Mouse (Mus musculus): Measurements from ENCODE around the gene Syn3. TPM values are rescaled to one million over a fixed set of nuclear protein-coding genes. Genes with fewer than 3 reads are reported as not detected.

Gene Syn3
- total RNA-seq, 1 experiment from 2014 or later: 3.4 TPM

GRCm38 (mm10) chr10:86338121-86338715, 160.5 kb downstream of the Syn3 start:
- DNase-seq: no peak

DNA sequence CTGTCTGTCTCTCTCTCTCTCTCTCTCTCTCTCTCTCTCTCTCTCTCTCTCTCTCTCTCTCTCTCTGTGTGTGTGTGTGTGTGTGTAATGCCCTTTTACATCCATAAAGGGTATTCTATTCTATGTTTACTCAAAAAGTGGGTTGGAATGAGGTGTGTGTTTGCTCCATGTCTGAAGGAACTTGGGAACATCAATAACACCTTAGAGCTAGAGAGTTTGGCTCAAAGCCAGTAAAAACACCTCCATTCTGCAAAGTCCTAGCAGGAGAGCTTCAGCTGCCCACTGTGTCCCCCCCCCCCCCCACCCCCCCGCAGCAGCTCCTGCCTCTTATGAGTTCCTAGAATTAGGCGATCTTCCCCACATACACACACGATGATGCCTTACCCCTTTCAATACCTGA, 161.5 kb downstream of the Syn3 start:
- no peak for DNase-seq

DNA sequence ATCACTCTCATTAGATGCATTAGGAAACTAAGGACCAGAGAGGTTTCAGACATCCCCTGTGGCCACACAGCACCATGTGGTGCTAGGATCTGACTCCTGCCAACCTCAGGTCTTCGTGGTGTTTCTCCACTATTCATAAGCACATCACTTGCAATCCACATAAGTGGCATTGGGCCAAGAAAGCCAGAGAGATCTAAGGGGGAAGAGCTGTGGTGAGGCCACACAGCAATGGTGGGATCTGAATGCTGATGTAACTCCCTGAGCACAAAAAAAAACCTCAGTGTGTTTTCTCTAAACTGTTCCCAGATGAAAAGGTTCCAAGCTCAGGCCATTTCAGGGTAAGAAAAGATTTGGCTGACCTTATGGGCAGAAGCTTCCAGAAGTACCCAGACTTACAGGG, 162.2 kb downstream of the Syn3 start:
- no peak for DNase-seq

- no peak for DNase-seq
These were observed 164.1 kb downstream of the Syn3 start for GRCm38 (mm10) chr10:86334581-86334980.

- no peak for DNase-seq
These were observed 165.8 kb downstream of the Syn3 start for GRCm38 (mm10) chr10:86332942-86333341.

DNA sequence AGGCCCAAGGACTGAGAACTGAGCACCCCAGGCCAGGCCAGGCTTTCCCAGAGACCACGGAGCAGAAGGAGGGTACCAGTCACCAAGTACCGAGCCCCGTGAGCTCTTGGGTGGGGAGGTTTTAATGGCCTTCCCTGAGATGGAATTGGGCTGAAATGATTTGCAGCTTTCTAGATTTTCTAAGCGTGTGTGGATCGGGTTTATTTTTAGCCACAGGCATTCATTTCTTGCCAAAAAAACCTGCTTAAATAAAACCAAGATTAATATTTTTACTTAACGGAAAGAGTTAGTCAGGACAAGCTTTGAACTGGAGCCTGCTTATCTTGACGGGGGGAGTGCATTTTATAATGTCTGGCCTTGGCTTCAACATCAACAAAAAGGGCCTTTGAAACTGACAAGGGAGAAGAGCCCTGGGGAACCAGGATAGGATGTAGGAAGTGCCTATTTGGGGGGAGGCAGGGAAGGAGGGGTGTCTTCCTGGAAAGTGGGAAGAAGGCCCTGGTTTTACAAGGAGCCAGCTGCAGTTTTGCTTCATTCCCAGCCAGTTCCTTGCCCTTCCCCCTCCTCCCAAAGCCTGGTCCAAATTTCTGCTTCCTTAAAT, 166.9 kb downstream of the Syn3 start:
- DNase-seq: no peak

DNA sequence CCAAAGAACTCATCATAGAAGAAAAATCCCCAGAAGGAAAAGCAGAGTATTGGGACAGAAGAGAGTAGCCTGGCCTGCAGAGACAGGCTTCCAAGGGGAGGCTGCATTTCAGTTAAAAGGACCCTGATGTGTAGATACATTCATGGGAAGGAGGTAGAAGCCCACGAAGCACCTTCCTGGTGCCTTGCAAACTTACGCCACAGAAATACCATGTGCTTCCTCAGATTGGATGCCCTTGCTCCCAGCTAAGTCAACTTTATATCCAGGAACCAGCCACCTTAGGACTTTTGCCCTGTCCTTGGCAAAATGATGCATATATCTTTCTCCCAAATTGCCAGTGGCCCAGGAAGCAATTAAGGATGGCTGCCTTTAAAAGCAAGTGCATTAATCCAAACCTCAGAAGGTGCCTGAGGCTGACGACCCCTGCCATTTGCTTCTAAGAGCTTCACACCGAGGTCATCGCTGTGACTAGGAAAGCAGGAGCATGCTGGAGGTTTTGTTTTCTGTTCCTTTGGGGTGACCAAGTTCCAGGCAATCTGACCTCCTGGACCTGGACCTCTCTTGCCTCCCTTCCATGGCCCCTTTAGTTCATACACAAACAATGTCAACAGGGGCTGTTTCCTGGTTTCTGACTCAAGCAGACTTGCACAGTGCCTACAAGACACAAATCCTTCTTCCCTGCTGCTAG, 167.6 kb downstream of the Syn3 start:
- no peak for DNase-seq

- DNase-seq: no peak
These were observed 169.3 kb downstream of the Syn3 start for GRCm38 (mm10) chr10:86329241-86329882.

GRCm38 (mm10) chr10:86328691-86329090, 170.0 kb downstream of the Syn3 start:
- no peak for DNase-seq

GRCm38 (mm10) chr10:86328143-86328542, 170.6 kb downstream of the Syn3 start:
- DNase-seq: no peak

GRCm38 (mm10) chr10:86325272-86325671, 173.4 kb downstream of the Syn3 start:
- DNase-seq: no peak

GRCm38 (mm10) chr10:86323275-86323994, 175.3 kb downstream of the Syn3 start:
- DNase-seq: no peak

DNA sequence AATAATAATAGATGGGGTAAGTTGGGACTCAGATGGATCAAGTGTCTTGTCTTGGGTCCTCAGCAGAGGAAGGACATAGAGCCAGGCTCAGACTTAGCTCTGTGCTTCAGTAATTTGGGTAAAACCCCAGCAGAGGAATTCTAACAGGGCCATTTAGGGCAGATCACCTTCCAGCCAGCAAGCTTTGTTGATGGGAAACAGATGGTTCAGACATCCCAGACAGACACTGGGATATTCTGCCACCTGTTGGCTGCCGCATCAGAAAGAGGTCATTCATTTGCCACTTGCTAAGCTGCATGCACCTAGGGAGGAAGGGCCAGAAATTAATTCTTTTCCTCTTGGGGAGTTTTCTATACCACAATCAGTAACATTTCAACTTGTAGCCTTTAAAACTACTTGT, 176.7 kb downstream of the Syn3 start:
- no peak for DNase-seq

DNA sequence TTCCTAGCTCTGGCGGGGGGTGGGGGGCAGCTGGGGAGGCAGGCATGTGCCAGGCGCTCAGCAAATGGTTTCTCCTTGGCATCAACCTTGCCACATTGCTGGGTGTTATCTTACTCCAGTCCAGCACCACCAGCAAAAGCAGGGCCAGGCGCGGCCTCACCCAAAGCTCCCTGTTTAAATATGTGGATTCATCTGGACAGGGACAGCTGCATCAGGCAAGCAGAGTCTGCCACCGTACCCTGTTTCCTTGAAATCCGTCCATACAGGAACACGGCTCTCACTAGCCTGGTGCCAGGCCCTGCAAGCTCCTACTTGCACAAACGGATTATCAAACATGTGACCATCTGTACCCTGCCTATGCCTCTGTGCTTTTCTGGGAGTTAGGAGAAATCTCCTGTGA, 177.5 kb downstream of the Syn3 start:
- DNase-seq: no peak

DNA sequence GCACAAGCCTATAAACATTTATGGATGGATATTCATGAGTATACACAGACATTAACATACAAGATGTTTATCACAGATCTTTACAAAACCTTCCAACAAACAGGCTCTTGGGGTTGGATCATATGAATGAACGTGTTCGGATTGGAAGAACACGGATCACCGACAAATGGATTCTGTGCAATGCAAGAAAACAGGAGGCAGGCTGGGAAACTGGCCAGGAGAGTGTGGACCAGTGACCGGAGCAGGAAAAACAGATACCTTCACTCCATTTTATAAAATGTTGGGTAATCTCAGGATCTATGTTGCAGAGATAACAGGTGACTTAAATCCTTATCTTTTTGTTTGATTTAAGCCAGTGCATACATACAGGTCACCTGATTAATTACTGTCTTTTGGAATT, 178.5 kb downstream of the Syn3 start:
- no peak for DNase-seq

- no peak for DNase-seq
These were observed 179.2 kb downstream of the Syn3 start for GRCm38 (mm10) chr10:86319526-86319925.

DNA sequence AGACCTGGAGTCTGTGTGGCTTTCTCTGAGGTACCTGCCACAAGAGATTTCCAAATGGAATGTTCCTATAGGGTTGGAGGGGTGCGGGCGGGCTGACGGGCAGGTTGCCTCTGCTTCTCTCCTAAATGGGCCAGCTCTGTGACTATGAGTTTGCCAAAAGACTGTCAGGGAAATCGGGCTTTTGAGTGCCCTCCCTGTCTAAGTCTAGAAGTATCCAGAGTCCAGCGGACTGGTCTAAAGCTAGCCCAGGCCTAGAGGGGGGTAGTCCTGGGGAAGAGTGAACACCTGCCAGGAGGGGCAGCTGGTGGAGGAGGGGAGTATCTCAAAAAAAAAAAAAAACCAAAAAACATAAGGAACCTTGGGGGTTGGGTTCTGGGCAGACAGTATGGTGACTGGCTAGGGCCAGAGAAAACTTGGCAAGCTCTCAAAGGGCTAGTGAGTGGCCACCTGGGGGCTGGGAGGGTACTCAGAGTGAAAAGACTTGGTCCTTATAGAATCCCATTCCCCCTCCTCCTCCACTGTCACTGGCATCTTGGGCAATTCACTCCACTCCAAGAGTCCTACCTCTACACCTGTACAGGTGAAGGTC, 180.1 kb downstream of the Syn3 start:
- no peak for DNase-seq

DNA sequence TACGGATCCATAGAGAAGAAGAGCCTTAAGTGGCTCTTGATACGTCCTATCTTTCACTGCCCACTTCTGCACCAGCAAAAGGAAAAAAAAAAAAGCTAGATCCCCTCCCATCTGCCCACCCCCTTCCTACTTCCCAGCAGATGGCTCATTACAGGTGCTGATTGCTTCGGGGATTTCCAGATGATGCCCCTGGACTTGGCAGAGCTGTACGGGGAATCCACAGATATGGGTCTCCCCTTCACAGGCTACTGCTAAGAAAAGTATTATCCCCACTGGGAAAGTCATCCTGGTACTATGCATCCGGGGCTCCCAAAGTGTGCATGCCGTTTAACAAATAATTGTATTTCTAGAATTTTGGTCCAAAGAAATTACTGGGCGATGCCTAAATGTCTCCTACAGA, 181.1 kb downstream of the Syn3 start:
- no peak for DNase-seq

- DNase-seq: no peak
These were observed 183.2 kb downstream of the Syn3 start for GRCm38 (mm10) chr10:86315513-86315912.

- DNase-seq: no peak
These were observed 185.2 kb downstream of the Syn3 start for GRCm38 (mm10) chr10:86313448-86313847.

- no peak for DNase-seq
These were observed 185.7 kb downstream of the Syn3 start for GRCm38 (mm10) chr10:86312976-86313375.

DNA sequence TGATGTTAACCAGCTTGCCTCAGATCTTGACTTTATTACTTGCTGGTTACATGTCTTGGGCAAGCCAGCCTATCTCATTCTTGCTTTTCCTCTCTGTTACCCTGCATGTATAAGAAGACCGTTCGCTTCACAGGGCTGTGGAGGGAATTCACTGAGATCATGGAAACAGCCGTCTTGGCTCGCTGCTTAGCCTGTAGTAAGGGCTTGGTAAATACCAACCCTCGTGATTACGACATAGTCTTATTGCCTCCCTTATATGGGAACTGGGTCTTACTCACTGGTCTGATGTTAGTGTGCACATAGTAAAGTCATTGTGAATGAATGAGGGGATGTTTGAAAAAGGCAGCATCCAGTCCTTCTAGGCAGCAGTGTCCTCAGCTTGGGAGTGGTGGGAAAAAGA, 188.2 kb downstream of the Syn3 start:
- peak; percentile 65 for DNase-seq

Measured in adrenal gland, postnatal 25 days (tissue).